Mouse (Mus musculus) neutrophil, adult 83 days (primary cell): Measurements from ENCODE around the gene Golph3l. TPM values are rescaled to one million over a fixed set of nuclear protein-coding genes. Genes with fewer than 3 reads are reported as not detected.

Experiments
- total RNA-seq, 2 experiments: library from RNA; stranded (reverse); gene quantifications; one replicate each; pipeline ENCODE4 v1.2.4; 2023

The Golph3l gene
- total RNA-seq: 10 to 100 TPM; 22.1 to 22.2 TPM

GRCm38 (mm10) chr3:95588604-95589086 is at the start of gene Golph3l:
Gene Golph3l (plus strand): TSS chr3:95588934.

GRCm38 (mm10) chr3:95559437-95559836 is 29.3 kb upstream of the Golph3l start, which contains the start of gene Hormad1:
Gene Hormad1 (plus strand): TSS chr3:95559677.

GRCm38 (mm10) chr3:95624628-95625503 is 36.1 kb downstream of the Golph3l start, which contains the start of gene Ensa:
Gene Ensa (plus strand): TSS chr3:95624993.

GRCm38 (mm10) chr3:95658236-95658867 is 69.6 kb downstream of the Golph3l start, which contains the start of gene Mcl1:
Gene Mcl1 (plus strand): TSS chr3:95658788.

Other genes with a start within 250 kb of the Golph3l start
- gene Setdb1, start 231.7 kb upstream of the Golph3l start, total RNA-seq: 10 to 100 TPM; 20.0 to 21.0 TPM
- gene 4930558C23Rik, start 186.1 kb upstream of the Golph3l start, total RNA-seq: not detected
- 10 to 100 TPM; 53.9 to 57.9 TPM for gene Arnt, start 154.5 kb upstream of the Golph3l start, total RNA-seq
- gene Ctsk, start 89.7 kb upstream of the Golph3l start, total RNA-seq: 1 to 10 TPM in 1 of 2 experiments, under 1 TPM in 1; 0.97 to 1.5 TPM
- 100 to 1,000 TPM; 215 to 257 TPM for gene Ctss, start 62.1 kb upstream of the Golph3l start, total RNA-seq
- not detected for gene Hormad1, start 29.3 kb upstream of the Golph3l start, total RNA-seq
- 10 to 100 TPM; 66.0 to 72.8 TPM for gene Ensa, start 36.1 kb downstream of the Golph3l start, total RNA-seq
- gene Mcl1, start 69.9 kb downstream of the Golph3l start, total RNA-seq: 100 to 1,000 TPM; 760 to 809 TPM
- gene Adamtsl4, start 99.0 kb downstream of the Golph3l start, total RNA-seq: 1 to 10 TPM in 1 of 2 experiments, under 1 TPM in 1; 0.88 to 4.0 TPM
- 1 to 10 TPM; 4.6 to 8.3 TPM for gene Ecm1, start 150.6 kb downstream of the Golph3l start, total RNA-seq
- gene Tars2, start 171.3 kb downstream of the Golph3l start, total RNA-seq: 10 to 100 TPM; 13.8 to 19.2 TPM
- gene Rprd2, start 229.9 kb downstream of the Golph3l start, total RNA-seq: 10 to 100 TPM; 45.9 to 48.8 TPM